27 mouse cellular contexts compared by ENCODE assay signal in the genomic region with DNA sequence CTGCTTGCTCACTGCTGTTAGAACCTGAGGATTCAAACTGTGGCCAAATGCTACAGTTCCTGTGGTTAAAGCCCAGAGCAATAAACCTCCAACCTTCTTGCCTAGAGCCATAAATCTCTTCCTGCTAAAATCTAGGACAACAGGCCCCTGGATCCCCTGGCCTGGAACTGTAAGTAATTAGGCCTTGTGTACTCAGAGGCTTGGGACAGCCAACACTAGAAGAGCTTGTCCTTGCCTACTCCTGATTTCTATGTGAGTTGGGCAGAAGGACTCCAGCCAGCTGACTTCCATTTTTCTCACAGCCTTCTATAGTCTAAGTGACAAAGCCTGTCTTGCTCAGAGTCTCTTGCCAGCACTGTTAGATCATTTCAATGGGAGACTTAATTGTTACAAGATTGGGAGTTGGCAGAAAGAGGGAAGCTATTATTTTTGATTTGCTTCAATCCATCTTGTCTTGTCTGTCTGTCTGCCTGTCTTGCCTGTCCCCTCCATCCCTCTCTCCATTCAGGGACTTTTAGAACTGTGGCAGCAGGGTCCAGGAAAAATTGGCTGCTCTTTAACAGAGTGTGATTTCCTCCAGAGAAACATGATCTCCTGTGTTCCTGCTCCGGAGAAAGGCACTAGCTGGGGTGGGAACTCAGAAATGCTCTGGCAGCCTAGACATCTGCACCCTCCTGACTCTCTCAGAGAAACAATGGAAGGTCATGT. TPM values are rescaled to one million over a fixed set of nuclear protein-coding genes. Genes with fewer than 3 reads are reported as not detected.
DNase-seq lines count a peak whose midpoint lies in the region; ATAC-seq and TF ChIP-seq lines count a peak whose summit lies in the region.
"Had no signal": no experiment of that assay in that cellular context is flagged by ENCODE, and none has a peak within 500 bp of the region (broad histone marks: within the 10 kb centered on the region; RNA-seq: fewer than 3 reads in every experiment).

No protein-coding gene starts in this region.

- H3K9me3 ChIP-seq in hindbrain, postnatal 0 days (ENCODE audit: low read length): no peaks in the 10 kb centered on the region
- no peaks in the 10 kb centered on the region for H3K9me3 ChIP-seq in hindbrain, embryonic 11.5 days (ENCODE audit: control insufficient read depth, low read length)
- H3K9me3 ChIP-seq in lung, postnatal 0 days (ENCODE audit: low read length): no peaks in the 10 kb centered on the region
- H3K9me3 ChIP-seq in limb, embryonic 11.5 days (ENCODE audit: control insufficient read depth, low read length): no peaks in the 10 kb centered on the region
- H3K9me3 ChIP-seq: forebrain, embryonic 15.5 days; heart, embryonic 15.5 days; midbrain, embryonic 13.5 days had no signal

- no peak overlapping the region for H3K4me2 ChIP-seq in hindbrain, postnatal 0 days (ENCODE audit: low read depth, low read length)
- H3K4me2 ChIP-seq in hindbrain, embryonic 11.5 days (replicated peaks; ENCODE audit: low read depth, low read length): no peak overlapping the region
- no peak overlapping the region for H3K4me2 ChIP-seq in lung, postnatal 0 days (replicated peaks; ENCODE audit: low read depth, low read length)
- H3K4me2 ChIP-seq in limb, embryonic 11.5 days (ENCODE audit: low read depth, severe bottlenecking): no peak overlapping the region
- H3K4me2 ChIP-seq: forebrain, embryonic 15.5 days; heart, embryonic 15.5 days; liver, embryonic 11.5 days; midbrain, embryonic 13.5 days had no signal

- no peak overlapping the region for H3K27ac ChIP-seq in hindbrain, postnatal 0 days
- no peak overlapping the region for H3K27ac ChIP-seq in hindbrain, embryonic 11.5 days (ENCODE audit: low read depth, low read length)
- H3K27ac ChIP-seq in lung, postnatal 0 days (ENCODE audit: low read length): no peak overlapping the region
- peak overlapping the region; percentile 36; the same call in 1 of the 2 replicates for H3K27ac ChIP-seq in limb, embryonic 11.5 days (replicated peaks; ENCODE audit: low read depth, low read length)
- H3K27ac ChIP-seq: forebrain, embryonic 15.5 days; heart, embryonic 15.5 days; midbrain, embryonic 13.5 days; stomach, postnatal 0 days had no signal

- no peaks in the 10 kb centered on the region for H3K36me3 ChIP-seq in hindbrain, postnatal 0 days (ENCODE audit: insufficient read depth, low read length)
- H3K36me3 ChIP-seq in hindbrain, embryonic 11.5 days (ENCODE audit: control insufficient read depth, insufficient read depth, low read length): no peaks in the 10 kb centered on the region
- H3K36me3 ChIP-seq in lung, postnatal 0 days (ENCODE audit: insufficient read depth, low read length): no peaks in the 10 kb centered on the region
- no peaks in the 10 kb centered on the region for H3K36me3 ChIP-seq in limb, embryonic 11.5 days (ENCODE audit: control insufficient read depth, insufficient read depth, low read length)
- H3K36me3 ChIP-seq: forebrain, embryonic 15.5 days; heart, embryonic 15.5 days; midbrain, embryonic 13.5 days had no signal

- no peak for TF ChIP-seq CTCF in hindbrain, postnatal 0 days (IDR thresholded peaks at IDR 0.05; ENCODE audit: low read depth)
- TF ChIP-seq CTCF in lung, postnatal 0 days (IDR thresholded peaks at IDR 0.05): no peak

- no peaks in the 10 kb centered on the region for H3K4me1 ChIP-seq in hindbrain, postnatal 0 days (ENCODE audit: insufficient read depth, low read length)
- H3K4me1 ChIP-seq in hindbrain, embryonic 11.5 days (replicated peaks; ENCODE audit: control insufficient read depth, insufficient read depth, low read length): no peaks in the 10 kb centered on the region
- no peaks in the 10 kb centered on the region for H3K4me1 ChIP-seq in lung, postnatal 0 days (ENCODE audit: insufficient read depth, low read depth, low read length)
- no peaks in the 10 kb centered on the region for H3K4me1 ChIP-seq in limb, embryonic 11.5 days (ENCODE audit: control insufficient read depth, insufficient read depth, low read length)
- H3K4me1 ChIP-seq: forebrain, embryonic 15.5 days; heart, embryonic 15.5 days; midbrain, embryonic 13.5 days had no signal

- H3K9ac ChIP-seq in hindbrain, postnatal 0 days (replicated peaks; ENCODE audit: low read length): no peak overlapping the region
- H3K9ac ChIP-seq in hindbrain, embryonic 11.5 days (ENCODE audit: low read depth, low read length): no peak overlapping the region
- no peak overlapping the region for H3K9ac ChIP-seq in lung, postnatal 0 days (replicated peaks; ENCODE audit: low read depth)
- H3K9ac ChIP-seq in limb, embryonic 11.5 days (ENCODE audit: low read length): no peak overlapping the region
- H3K9ac ChIP-seq: forebrain, embryonic 15.5 days; heart, embryonic 15.5 days; midbrain, embryonic 13.5 days had no signal

- no peak overlapping the region for H3K4me3 ChIP-seq in hindbrain, postnatal 0 days (ENCODE audit: low read length)
- no peak overlapping the region for H3K4me3 ChIP-seq in hindbrain, embryonic 11.5 days (ENCODE audit: low read depth, low read length)
- no peak overlapping the region for H3K4me3 ChIP-seq in lung, postnatal 0 days (ENCODE audit: low read depth, low read length)
- no peak overlapping the region for H3K4me3 ChIP-seq in limb, embryonic 11.5 days (ENCODE audit: low read depth, low read length)
- H3K4me3 ChIP-seq: forebrain, embryonic 15.5 days; heart, embryonic 15.5 days; midbrain, embryonic 13.5 days had no signal

- peak; percentile 6 for DNase-seq in hindbrain, postnatal 0 days (ENCODE audit: low spot score)
- DNase-seq in hindbrain, embryonic 11.5 days (ENCODE audit: low spot score): no peak
- peak; percentile 13 for DNase-seq in lung, postnatal 0 days (ENCODE audit: low spot score)
- DNase-seq in lung, postnatal 4 days: no peak
- DNase-seq in limb, embryonic 11.5 days (ENCODE audit: low spot score): peak; percentile 28
- DNase-seq in skeletal muscle tissue, adult 2 months (ENCODE audit: low read depth, low spot score): peak; percentile 25
- DNase-seq in left cerebral cortex, adult 8-10 months (ENCODE audit: low spot score in 2 of 2): no peak
- DNase-seq: adrenal gland, adult 2 months; cerebellum, postnatal 10 days; gastrocnemius, postnatal 14 days; lung, adult 2 months; retina, postnatal 1 day had no signal

- no peaks in the 10 kb centered on the region for H3K27me3 ChIP-seq in hindbrain, postnatal 0 days (ENCODE audit: insufficient read depth, low read length)
- H3K27me3 ChIP-seq in hindbrain, embryonic 11.5 days (ENCODE audit: control insufficient read depth, insufficient read depth, low read length): no peaks in the 10 kb centered on the region
- no peaks in the 10 kb centered on the region for H3K27me3 ChIP-seq in lung, postnatal 0 days (replicated peaks; ENCODE audit: insufficient read depth, low read length)
- H3K27me3 ChIP-seq in limb, embryonic 11.5 days (ENCODE audit: control insufficient read depth, insufficient read depth, low read length): peaks cover 2% of the 10 kb centered on the region; the same call in 1 of the 2 replicates
- H3K27me3 ChIP-seq: forebrain, embryonic 15.5 days; heart, embryonic 15.5 days; midbrain, embryonic 13.5 days had no signal

- TF ChIP-seq EP300 in lung, postnatal 0 days (IDR thresholded peaks at IDR 0.05): no peak

- peak; percentile 51; the same call in 1 of the 2 replicates for ATAC-seq in hindbrain, postnatal 0 days
- ATAC-seq in hindbrain, embryonic 11.5 days (ENCODE audit: low FRiP score): no peak
- peak; percentile 32; the same call in 1 of the 2 replicates for ATAC-seq in lung, postnatal 0 days
- ATAC-seq in limb, embryonic 11.5 days (ENCODE audit: insufficient number of reproducible peaks, low FRiP score, low TSS enrichment, low read depth): 0 out of 2 replicates have a peak, but pooled peaks have one; percentile 68
- ATAC-seq: forebrain, embryonic 15.5 days; intestine, postnatal 0 days; midbrain, embryonic 13.5 days had no signal

- 62% methylated on average over 1 of the region's 1 CpGs for whole genome bisulfite sequencing in hindbrain, postnatal 0 days
- 38% methylated on average over 1 of the region's 1 CpGs for WGBS in hindbrain, embryonic 11.5 days
- WGBS in lung, postnatal 0 days: 16% methylated on average over 1 of the region's 1 CpGs
- 36% methylated on average over 1 of the region's 1 CpGs for WGBS in limb, embryonic 11.5 days

RNA-seq across cellular contexts. Expression of a gene that starts 15.1 kb away (rescaled TPM):
- 5.9 and 13.4 TPM in 2 replicates for total RNA-seq in hindbrain, postnatal 0 days (2014; rRNA removed)
- 10.7 and 11.8 TPM in 2 replicates for polyA plus RNA-seq in hindbrain, postnatal 0 days (2015; fragmentation: Nextera tagmentation; extraction: Ambion mirVana)
- polyA plus RNA-seq in hindbrain, embryonic 11.5 days (2014; fragmentation: Nextera tagmentation; extraction: Ambion mirVana): 17.1 and 18.3 TPM in 2 replicates
- polyA plus RNA-seq in lung, postnatal 0 days (2015; fragmentation: Nextera tagmentation; extraction: Ambion mirVana): 14.6 and 17.2 TPM in 2 replicates
- polyA plus RNA-seq in limb, embryonic 11.5 days (2014; fragmentation: Nextera tagmentation; extraction: Ambion mirVana): 43.5 TPM in 2 replicates
- total RNA-seq in left cerebral cortex, adult 8-10 months (2022): 1 to 10 TPM; 2.7 to 4.5 (median 3.8) TPM
- total RNA-seq: megakaryocyte, adult 5-6 weeks had no signal

RNA-seq across cellular contexts. Expression of a gene that starts 15.7 kb away (rescaled TPM):
- not detected in 2 replicates for total RNA-seq in hindbrain, postnatal 0 days (2014; rRNA removed)
- polyA plus RNA-seq in hindbrain, postnatal 0 days (2015; fragmentation: Nextera tagmentation; extraction: Ambion mirVana): not detected in 2 replicates
- polyA plus RNA-seq in hindbrain, embryonic 11.5 days (2014; fragmentation: Nextera tagmentation; extraction: Ambion mirVana): not detected in 2 replicates
- polyA plus RNA-seq in lung, postnatal 0 days (2015; fragmentation: Nextera tagmentation; extraction: Ambion mirVana): 0.13 TPM in 1 of 2 replicates, not detected in the other
- not detected in 2 replicates for polyA plus RNA-seq in limb, embryonic 11.5 days (2014; fragmentation: Nextera tagmentation; extraction: Ambion mirVana)
- total RNA-seq in left cerebral cortex, adult 8-10 months (2022): not detected
- total RNA-seq: adrenal gland, adult 2 months; gastrocnemius, postnatal 14 days; heart, adult 8-10 months; hematopoietic stem cell, adult 5-6 weeks; layer of hippocampus, postnatal 14 days; left cerebral cortex, postnatal 14 days; megakaryocyte, adult 5-6 weeks had no signal
- polyA plus RNA-seq: adrenal gland, adult 2 months; C2C12; embryonic facial prominence, embryonic 14.5 days; forebrain, embryonic 15.5 days; heart, embryonic 15.5 days; intestine, postnatal 0 days; large intestine, adult 2 months; liver, embryonic 11.5 days; lung, adult 2 months; midbrain, embryonic 13.5 days; stomach, postnatal 0 days; thymus, postnatal 0 days had no signal

Comparison
In these comparisons a context has a peak if more than half of its experiments do, and no peak if none do; other contexts are left out.
1. DNase-seq: peak in hindbrain, postnatal 0 days (single experiment), lung, postnatal 0 days (single experiment), limb, embryonic 11.5 days (single experiment) and skeletal muscle tissue, adult 2 months (single experiment); none in hindbrain, embryonic 11.5 days (single experiment), lung, postnatal 4 days (0 of 2) and left cerebral cortex, adult 8-10 months (0 of 2).